Mouse (Mus musculus) embryonic facial prominence, embryonic 11.5 days (tissue): ENCODE measurements at regions not wholly inside any gene's neighbourhood (a gene's known extent, or its start where the extent isn't known, plus 50 kb on each side); places are given as distances from the start of the nearest gene placed in this dataset.
A peak's percentile ranks its signal among the peaks of the same experiment; 100 is the strongest.
"Not testable (repeated sequence)": the region's sequence is repeated elsewhere in the genome, so short reads cannot be mapped to it uniquely, and the experiment has no call there.

Source experiments
- ATAC-seq: fragments of 200-750 bp; cut with Nextera tagmentation; replicated peaks from 2 replicates; pipeline ENCODE4 v1.8.0; 2017; ENCODE audit warnings: low read depth; ENCODE audit not compliant: insufficient number of reproducible peaks, low FRiP score, low TSS enrichment
- DNase-seq: peaks from one replicate; pipeline ENCODE4 v3.0.0-alpha.2; 2015; ENCODE audit warnings: low spot score
- H3K27ac ChIP-seq: fragments of 300-500 bp; sonication (generic); replicated peaks from 2 replicates; pipeline ENCODE4 v1.5.1; 2014; ENCODE audit warnings: mild to moderate bottlenecking, low read depth, low read length, control low read depth
- H3K27me3 ChIP-seq: fragments of 300-500 bp; sonication (generic); 2 replicates; pipeline ENCODE4 v1.6.1; 2014; ENCODE audit warnings: mild to moderate bottlenecking, low read length, moderate library complexity, mixed read lengths; ENCODE audit not compliant: control insufficient read depth, insufficient read depth
- H3K36me3 ChIP-seq: fragments of 300-500 bp; sonication (generic); replicated peaks from 2 replicates; pipeline ENCODE4 v1.6.1; 2014; ENCODE audit warnings: low read depth, mild to moderate bottlenecking, low read length, moderate library complexity, mixed read lengths; ENCODE audit not compliant: control insufficient read depth, insufficient read depth
- H3K4me1 ChIP-seq: fragments of 300-500 bp; sonication (generic); 2 replicates; pipeline ENCODE4 v1.6.1; 2014; ENCODE audit warnings: low read length, mixed read lengths; ENCODE audit not compliant: control insufficient read depth, insufficient read depth
- H3K4me2 ChIP-seq: fragments of 300-500 bp; sonication (generic); 2 replicates; pipeline ENCODE4 v1.6.1; 2014; ENCODE audit warnings: low read depth, mild to moderate bottlenecking, control low read depth, low read length, moderate library complexity
- H3K4me3 ChIP-seq: fragments of 300-500 bp; sonication (generic); 2 replicates; pipeline ENCODE4 v1.5.1; 2014; ENCODE audit warnings: low read depth, low read length, control low read depth
- H3K9ac ChIP-seq: fragments of 300-500 bp; sonication (generic); replicated peaks from 2 replicates; pipeline ENCODE4 v1.6.1; 2014; ENCODE audit warnings: mild to moderate bottlenecking, control low read depth, low read length
- H3K9me3 ChIP-seq: fragments of 300-500 bp; sonication (generic); replicated peaks from 2 replicates; pipeline ENCODE4 v1.6.1; 2016; ENCODE audit warnings: mild to moderate bottlenecking, low read length, inconsistent platforms, mixed read lengths; ENCODE audit not compliant: control insufficient read depth
- WGBS: fragments of 180-500 bp; shearing (Covaris S2); extraction: QIAGEN DNeasy Blood & Tissue Kit; methylation state at CpG from one replicate; pipeline ENCODE4 v1.1.7; 2014; 5-methylcytosine and 5-hydroxymethylcytosine counted together

GRCm38 (mm10) chr1:30594036-30594435 is 279.7 kb downstream of the Phf3 start:
- ATAC-seq (no peak), DNase-seq (no peak)
- 67% methylated on average over 1 of the region's 1 CpGs for WGBS
- no peaks in the 10 kb centered on the region for H3K9me3 ChIP-seq
- H3K4me2 ChIP-seq: no peak overlapping the region
- H3K27ac ChIP-seq: no peak overlapping the region
- H3K4me1 ChIP-seq: no peaks in the 10 kb centered on the region
- H3K27me3 ChIP-seq: no peaks in the 10 kb centered on the region
- H3K4me3 ChIP-seq: no peak overlapping the region
- no peak overlapping the region for H3K9ac ChIP-seq
- no peaks in the 10 kb centered on the region for H3K36me3 ChIP-seq

DNA sequence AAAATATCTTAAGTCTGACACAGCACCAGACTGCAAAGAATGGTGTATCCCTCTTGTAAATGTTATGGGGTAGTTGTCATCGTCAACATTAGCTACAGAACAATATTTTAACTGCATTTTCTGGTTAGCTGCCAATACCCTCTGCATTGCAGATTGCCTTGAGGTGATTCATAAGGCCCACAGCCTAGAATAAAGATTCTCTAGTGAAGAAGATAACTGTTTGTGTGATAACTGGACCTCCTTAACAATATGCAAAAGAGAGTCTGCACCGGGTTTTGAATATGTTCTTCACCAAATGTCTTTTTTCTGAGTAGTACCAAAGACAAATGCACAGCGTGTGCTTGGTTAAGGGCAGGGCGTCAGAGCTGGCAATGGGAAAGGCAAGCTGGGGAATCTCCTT is 283.0 kb downstream of the Phf3 start:
- no peaks in the 10 kb centered on the region for H3K27me3 ChIP-seq
- no peak overlapping the region for H3K9ac ChIP-seq
- no peaks in the 10 kb centered on the region for H3K36me3 ChIP-seq
- DNase-seq (no peak), ATAC-seq (no peak)
- H3K9me3 ChIP-seq: no peaks in the 10 kb centered on the region
- no peaks in the 10 kb centered on the region for H3K4me1 ChIP-seq
- 85% methylated on average over 4 of the region's 4 CpGs for WGBS
- no peak overlapping the region for H3K4me2 ChIP-seq
- H3K4me3 ChIP-seq: no peak overlapping the region
- no peak overlapping the region for H3K27ac ChIP-seq

- H3K27ac ChIP-seq: no peak overlapping the region
- H3K36me3 ChIP-seq: no peaks in the 10 kb centered on the region
- H3K27me3 ChIP-seq: no peaks in the 10 kb centered on the region
- H3K4me1 ChIP-seq: no peaks in the 10 kb centered on the region
- no peaks in the 10 kb centered on the region for H3K9me3 ChIP-seq
- DNase-seq (peak; percentile 22), ATAC-seq (no peak)
- WGBS: 24% methylated on average over 3 of the region's 3 CpGs
- no peak overlapping the region for H3K9ac ChIP-seq
- no peak overlapping the region for H3K4me3 ChIP-seq
- no peak overlapping the region for H3K4me2 ChIP-seq
Observed at GRCm38 (mm10) chr1:30588885-30589284, 284.8 kb downstream of the Phf3 start.

- ATAC-seq (no peak), DNase-seq (no peak)
- H3K4me1 ChIP-seq: no peaks in the 10 kb centered on the region
- H3K9ac ChIP-seq: no peak overlapping the region
- H3K36me3 ChIP-seq: no peaks in the 10 kb centered on the region
- 91% methylated on average over 4 of the region's 4 CpGs for WGBS
- H3K4me3 ChIP-seq: no peak overlapping the region
- no peak overlapping the region for H3K27ac ChIP-seq
- H3K9me3 ChIP-seq: no peaks in the 10 kb centered on the region
- no peaks in the 10 kb centered on the region for H3K27me3 ChIP-seq
- no peak overlapping the region for H3K4me2 ChIP-seq
Observed at GRCm38 (mm10) chr1:30588336-30588735, 285.4 kb downstream of the Phf3 start.

- 6% methylated on average over 4 of the region's 4 CpGs for WGBS
- Histone ChIP-seq H3K9me3 (no peaks in the 10 kb centered on the region), H3K36me3 (no peaks in the 10 kb centered on the region), H3K27ac (no peak overlapping the region), H3K4me3 (no peak overlapping the region), H3K4me2 (no peak overlapping the region), H3K4me1 (no peaks in the 10 kb centered on the region), H3K9ac (no peak overlapping the region), H3K27me3 (no peaks in the 10 kb centered on the region)
- DNase-seq (peak; percentile 79), ATAC-seq (no peak)
Observed at GRCm38 (mm10) chr1:30584806-30585205, 288.9 kb downstream of the Phf3 start.

- no peak overlapping the region for H3K4me2 ChIP-seq
- no peaks in the 10 kb centered on the region for H3K36me3 ChIP-seq
- no peaks in the 10 kb centered on the region for H3K4me1 ChIP-seq
- no peaks in the 10 kb centered on the region for H3K9me3 ChIP-seq
- no peaks in the 10 kb centered on the region for H3K27me3 ChIP-seq
- no peak overlapping the region for H3K27ac ChIP-seq
- DNase-seq: no peak
- WGBS: 82% methylated on average over 6 of the region's 6 CpGs
- no peak for ATAC-seq
- no peak overlapping the region for H3K4me3 ChIP-seq
- H3K9ac ChIP-seq: no peak overlapping the region
Observed at GRCm38 (mm10) chr1:30583860-30584259, 289.9 kb downstream of the Phf3 start.

DNA sequence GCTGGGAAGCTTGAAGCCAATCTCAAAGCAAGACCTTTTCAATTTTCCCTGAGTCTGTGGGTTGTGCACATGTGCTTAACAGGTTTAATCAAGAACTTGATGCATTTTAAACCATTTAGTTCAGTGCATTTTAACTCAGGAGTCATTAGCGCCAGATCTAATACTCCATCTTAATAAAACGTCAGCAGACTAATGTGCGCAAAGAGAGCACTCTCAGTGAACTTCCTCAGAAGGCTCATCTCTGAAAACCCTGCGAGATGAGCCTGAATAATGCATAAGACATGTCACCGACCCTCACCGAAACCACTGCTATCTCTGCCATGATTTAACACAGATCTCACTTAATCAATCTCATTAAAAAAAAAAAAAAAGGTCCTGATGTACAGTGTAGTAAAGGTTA is 309.0 kb downstream of the Phf3 start:
- no peak overlapping the region for H3K9ac ChIP-seq
- no peaks in the 10 kb centered on the region for H3K4me1 ChIP-seq
- H3K4me2 ChIP-seq: no peak overlapping the region
- no peaks in the 10 kb centered on the region for H3K9me3 ChIP-seq
- H3K4me3 ChIP-seq: no peak overlapping the region
- H3K36me3 ChIP-seq: no peaks in the 10 kb centered on the region
- no peak for DNase-seq
- WGBS: 88% methylated on average over 6 of the region's 6 CpGs
- no peak for ATAC-seq
- H3K27ac ChIP-seq: no peak overlapping the region
- H3K27me3 ChIP-seq: no peaks in the 10 kb centered on the region

DNA sequence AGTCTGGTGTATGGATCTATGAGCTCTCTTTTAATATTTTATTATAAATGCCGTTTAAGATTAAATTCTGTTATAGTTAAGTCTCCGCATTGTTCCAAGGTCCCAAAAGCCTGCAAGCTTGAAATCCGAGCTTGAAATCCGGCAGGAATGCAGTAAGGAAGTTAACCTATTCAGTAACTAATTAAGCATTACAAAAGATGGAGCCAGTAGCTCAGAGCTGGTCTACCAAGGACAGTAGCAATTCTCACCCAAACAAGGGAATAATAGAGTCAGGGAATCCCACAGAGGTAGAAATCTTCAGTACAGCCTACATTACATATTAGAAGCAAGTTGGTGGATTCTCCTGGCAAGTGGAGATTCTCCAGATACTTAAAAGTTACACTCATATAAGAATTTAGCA is 325.0 kb downstream of the Phf3 start:
- H3K36me3 ChIP-seq, H3K9ac ChIP-seq, H3K27me3 ChIP-seq, ATAC-seq, H3K4me2 ChIP-seq, H3K4me1 ChIP-seq, DNase-seq, H3K4me3 ChIP-seq, H3K9me3 ChIP-seq, H3K27ac ChIP-seq: not testable (repeated sequence)
- 21% methylated on average over 4 of the region's 4 CpGs for WGBS
